Mouse (Mus musculus) cortical plate, adult 2 months (tissue): Measurements from ENCODE around the gene Ak4.

Experiments
- CTCF ChIP-seq: fragments of 200-500 bp; IDR thresholded peaks from 2 replicates; pipeline ENCODE4 v1.5.1; 2011; ENCODE audit warnings: mild to moderate bottlenecking, control low read depth, low read length; ENCODE audit not compliant: insufficient read depth; ENCODE audit errors: extremely low read depth
- POLR2A ChIP-seq: fragments of 200-500 bp; IDR thresholded peaks from 2 replicates; pipeline ENCODE4 v1.6.1; 2011; ENCODE audit warnings: mild to moderate bottlenecking, low read length, control low read depth; ENCODE audit not compliant: insufficient read depth; ENCODE audit errors: extremely low read depth

DNA sequence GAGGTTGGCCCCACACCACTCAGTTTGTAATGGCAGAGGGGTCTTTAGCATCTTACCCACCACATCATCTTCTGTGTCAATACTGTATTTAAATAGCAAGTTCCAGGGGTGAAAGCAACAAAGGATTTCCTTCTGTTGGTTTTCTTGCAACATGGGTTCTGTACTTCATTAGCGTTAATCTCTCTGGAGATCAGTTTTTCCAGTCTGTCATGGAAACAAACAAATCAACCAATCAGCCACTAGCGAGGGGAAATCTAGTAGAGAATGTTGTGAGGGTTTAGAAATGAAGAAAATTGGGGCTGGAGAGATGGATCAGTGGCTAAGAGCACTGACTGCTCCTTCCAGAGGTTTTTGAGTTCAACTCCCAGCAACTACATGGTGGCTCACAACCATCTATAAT lies 86.9 kb downstream of the Ak4 start:
- TF ChIP-seq POLR2A (no peak), CTCF (no peak)
